Mouse (Mus musculus): ENCODE measurements at regions not wholly inside any gene's neighbourhood (a gene's known extent, or its start where the extent isn't known, plus 50 kb on each side); places are given as distances from the start of the nearest gene placed in this dataset.

DNA sequence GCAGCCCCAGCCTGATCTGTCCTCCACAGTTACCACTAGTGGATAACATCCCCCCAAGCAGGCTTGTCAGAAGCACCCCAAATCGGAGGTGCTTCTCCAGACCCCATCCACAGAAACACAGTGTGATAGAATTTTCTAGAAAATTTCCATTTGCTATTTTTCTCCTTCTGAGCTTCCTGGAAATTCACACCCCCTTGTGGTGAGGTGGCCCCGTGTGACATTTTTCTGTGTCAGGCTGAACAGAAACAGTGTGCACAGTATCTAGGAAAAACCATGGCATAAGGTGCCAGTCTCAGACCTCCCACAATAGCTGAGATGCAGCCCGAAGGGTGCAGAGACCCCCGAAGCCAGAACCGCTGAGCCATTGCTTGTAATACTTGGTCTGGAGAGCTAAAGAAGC lies 155.3 kb upstream of the Mvb12b start:
- in situ Hi-C loops (cut with MboI; ENCODE audit: low sequenced_read_pairs): no loop called here

- in situ Hi-C loops (cut with MboI; ENCODE audit: low sequenced_read_pairs): no loop called here
Observed at GRCm38 (mm10) chr2:34042336-34042735, 154.6 kb upstream of the Mvb12b start.

DNA sequence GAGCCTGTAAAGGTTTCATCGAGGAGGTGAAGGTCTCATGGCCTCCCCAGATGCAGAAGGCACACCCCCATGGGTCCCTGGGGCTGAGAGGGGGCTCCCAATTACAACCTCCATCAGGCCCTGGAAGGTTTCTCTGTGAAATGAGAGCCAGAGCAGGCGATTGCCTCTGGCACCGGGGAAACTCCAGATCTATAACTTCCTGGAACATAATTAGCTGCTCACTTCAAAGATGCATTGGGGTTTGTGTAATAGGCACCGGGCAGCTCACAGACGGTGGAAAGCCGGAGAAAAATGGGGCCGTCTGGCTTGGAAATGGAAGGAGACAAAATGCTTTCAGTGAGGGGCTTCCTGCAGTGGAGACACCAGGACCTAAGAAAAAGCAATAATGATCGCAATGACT lies 151.2 kb upstream of the Mvb12b start:
- in situ Hi-C loops (cut with MboI; ENCODE audit: low sequenced_read_pairs): no loop called here

DNA sequence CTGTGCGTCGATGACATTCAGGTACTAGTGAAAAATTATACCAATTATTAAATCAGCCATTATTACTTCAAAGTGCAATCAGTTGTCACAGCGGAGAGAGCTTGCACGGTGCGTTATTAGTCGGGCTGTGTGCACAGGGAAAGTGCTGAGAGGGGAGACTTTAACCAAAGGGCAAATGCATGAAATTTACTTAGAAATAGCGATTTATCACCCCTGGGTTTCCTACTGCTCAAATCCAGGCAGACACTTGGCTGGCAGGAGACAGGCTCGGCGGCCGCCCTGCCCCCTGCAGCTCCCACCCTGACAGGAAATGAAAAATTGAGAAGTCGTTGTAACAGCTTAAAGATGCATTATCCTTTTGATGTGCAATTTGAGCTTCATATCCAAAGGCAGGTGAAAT lies 145.5 kb upstream of the Mvb12b start:
- in situ Hi-C loops (cut with MboI; ENCODE audit: low sequenced_read_pairs): no loop called here

DNA sequence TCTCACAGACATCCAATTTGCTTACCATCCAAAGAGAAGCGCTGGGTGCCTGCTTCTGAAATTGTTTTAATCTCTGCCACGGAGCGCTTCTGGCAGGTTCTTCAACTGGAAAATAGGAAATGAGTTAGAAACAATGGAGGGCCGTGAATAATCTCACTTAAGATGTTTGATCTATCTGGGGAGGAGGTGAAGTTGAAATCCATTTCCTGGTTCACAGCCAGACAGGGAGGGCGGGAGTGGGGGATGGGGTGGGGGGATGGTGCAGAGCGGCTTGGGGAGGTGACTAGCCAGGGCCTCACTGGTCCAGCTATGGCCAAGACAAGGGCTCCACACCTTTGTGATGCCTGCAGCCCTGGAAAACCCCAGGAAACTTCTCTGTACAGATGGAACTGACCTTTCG lies 143.7 kb upstream of the Mvb12b start:
- in situ Hi-C loops (cut with MboI; ENCODE audit: low sequenced_read_pairs): no loop called here

GRCm38 (mm10) chr2:34031001-34031412 lies 143.3 kb upstream of the Mvb12b start:
- in situ Hi-C loops (cut with MboI; ENCODE audit: low sequenced_read_pairs): no loop called here

GRCm38 (mm10) chr2:34027445-34027844 lies 139.7 kb upstream of the Mvb12b start:
- in situ Hi-C loops (cut with MboI; ENCODE audit: low sequenced_read_pairs): no loop called here

DNA sequence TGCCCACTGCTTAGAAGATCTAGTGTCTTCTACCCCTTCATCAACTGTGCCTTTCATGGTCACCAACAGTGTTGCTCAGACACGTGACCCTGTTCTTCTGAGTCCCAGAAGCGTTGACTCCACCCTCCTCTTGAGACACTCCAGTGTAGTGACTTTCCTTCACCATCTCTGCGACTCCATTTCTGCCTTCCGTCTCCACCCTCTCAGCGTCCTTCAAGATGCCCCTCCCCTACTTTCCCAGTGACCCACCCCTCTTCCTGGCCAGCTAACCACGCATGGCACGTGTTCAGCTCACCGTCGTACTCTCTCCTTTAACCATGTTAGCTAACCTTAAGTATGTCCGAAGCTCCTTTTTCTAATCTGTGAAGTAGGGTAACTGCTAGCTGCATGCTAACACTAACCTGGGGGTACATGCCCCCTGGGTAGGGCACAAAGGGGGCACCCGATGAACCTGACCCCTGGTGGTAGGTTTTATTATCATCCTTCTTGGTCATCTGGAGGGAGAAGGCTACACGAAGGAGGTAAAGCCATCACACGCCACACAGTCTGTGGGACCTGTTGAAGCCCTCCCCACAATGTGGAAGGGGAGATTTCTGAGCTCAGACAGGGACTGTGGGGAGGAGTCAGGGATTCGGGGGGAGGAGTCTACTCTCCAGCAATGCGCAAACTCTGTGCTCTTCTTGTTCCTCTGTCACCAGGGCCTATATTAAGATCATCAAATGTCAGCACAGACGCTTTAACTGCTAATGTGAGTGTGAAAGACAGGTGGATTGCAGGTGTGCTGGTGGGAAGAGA lies 139.0 kb upstream of the Mvb12b start:
- in situ Hi-C loops (cut with MboI; ENCODE audit: low sequenced_read_pairs): no loop called here

GRCm38 (mm10) chr2:34025715-34026360 lies 138.1 kb upstream of the Mvb12b start:
- in situ Hi-C loops (cut with MboI; ENCODE audit: low sequenced_read_pairs): no loop called here

DNA sequence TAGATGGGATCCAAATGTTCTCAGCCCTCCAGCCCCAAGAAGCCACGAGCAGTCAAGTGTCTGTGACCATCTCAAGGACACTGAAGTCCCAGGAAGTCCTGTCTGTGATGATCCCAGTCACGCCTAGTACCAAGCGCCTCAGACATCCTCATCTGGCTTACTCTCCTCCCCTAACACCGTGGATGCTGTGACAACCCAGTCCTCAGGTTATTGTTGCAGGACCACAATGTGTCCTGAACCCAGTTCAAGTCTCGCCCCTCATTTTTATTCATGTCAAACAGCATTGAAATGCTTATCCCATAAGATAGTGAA lies 129.4 kb upstream of the Mvb12b start:
- in situ Hi-C loops (cut with MboI; ENCODE audit: low sequenced_read_pairs): no loop called here

DNA sequence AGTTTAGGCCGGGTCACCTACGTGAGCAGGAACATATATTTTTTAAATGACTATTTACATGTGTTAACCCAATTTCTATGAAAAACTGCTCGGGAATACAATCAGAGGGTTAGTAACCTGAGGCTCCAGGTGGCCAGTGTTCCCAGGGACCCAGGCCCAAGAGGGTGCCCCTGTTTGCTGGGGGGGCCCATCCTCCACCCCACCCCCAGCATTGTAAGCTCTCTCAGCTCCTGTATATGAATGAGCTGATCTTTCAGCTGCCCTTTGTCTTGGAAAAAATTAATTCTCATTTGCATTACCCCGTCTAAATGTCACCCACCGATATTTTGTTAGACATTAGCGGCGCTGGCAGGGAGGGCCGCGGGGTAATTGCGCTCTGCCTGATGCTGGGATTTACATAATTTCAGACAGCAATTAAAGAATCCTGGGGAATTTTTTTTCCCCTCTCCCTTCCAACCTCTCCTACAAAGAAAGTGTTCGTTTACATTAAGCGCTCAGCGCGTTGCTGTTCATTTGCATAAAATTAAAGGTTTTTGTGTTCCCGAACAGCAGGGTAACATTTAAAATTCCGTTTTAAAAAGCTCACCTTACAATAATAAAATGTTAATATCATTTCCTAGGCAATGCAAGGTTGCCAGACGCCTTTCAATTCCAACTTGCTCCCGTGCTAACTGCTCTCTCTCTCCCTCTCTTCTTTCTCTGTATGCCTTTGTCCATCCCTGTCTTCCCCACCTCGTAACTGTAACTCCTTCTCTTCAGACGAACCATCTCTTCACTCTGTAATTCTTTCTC lies 128.8 kb upstream of the Mvb12b start:
- in situ Hi-C loops (cut with MboI; ENCODE audit: low sequenced_read_pairs): no loop called here

DNA sequence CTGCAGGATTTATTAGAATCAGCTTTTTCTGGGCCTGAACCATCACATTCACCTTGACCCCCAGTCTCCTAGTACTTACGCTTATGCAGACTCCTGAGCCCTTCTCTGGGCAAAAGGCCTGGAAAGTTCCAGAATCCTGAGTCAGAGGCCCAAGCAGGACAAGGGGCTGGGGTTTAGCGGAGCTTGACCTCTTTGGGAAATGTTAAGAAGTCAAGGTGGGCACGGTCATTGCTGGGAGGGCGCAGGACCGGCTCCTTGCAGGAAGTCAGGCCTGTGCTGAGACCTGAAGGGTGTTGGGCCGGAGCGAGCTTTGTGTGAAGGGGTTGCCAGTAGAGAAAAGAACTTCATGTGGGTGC lies 127.9 kb upstream of the Mvb12b start:
- in situ Hi-C loops (cut with MboI; ENCODE audit: low sequenced_read_pairs): no loop called here

DNA sequence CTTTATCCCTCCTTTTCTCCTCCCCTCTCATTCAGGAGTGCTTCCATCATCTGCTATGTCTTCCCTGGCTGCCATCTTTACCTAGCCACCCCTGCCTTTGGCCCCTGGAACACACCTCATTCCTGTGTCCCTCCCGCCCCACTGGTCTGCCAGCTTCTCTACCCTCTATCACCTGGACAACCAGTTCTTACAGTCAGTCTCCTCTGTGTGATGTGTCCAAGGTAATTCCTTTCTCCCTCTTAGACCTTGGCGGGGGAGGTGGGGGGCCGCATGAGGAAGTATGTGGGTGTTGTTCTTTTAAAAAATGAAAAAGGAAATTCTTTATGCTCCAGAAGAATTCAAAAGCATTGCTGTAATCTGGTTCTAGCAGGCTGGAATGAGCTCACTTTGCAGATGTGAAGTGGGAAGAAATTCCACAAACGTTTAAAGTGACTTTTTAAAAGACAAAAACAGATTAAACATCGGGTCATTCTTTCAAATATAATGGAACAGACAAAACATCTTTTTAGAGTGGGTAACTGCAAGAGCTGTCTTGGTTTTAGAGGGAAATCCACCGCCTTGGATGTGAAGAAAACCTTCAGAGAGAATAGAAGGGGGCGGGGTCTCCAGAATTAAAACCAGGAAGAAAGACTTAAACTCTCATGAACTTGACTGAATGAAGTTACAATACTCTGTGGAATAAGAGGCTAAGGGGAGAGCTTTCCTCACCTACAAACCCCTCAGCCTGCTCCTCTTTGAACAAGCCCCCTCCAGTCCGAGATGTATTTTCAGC lies 127.3 kb upstream of the Mvb12b start:
- in situ Hi-C loops (cut with MboI; ENCODE audit: low sequenced_read_pairs): no loop called here

DNA sequence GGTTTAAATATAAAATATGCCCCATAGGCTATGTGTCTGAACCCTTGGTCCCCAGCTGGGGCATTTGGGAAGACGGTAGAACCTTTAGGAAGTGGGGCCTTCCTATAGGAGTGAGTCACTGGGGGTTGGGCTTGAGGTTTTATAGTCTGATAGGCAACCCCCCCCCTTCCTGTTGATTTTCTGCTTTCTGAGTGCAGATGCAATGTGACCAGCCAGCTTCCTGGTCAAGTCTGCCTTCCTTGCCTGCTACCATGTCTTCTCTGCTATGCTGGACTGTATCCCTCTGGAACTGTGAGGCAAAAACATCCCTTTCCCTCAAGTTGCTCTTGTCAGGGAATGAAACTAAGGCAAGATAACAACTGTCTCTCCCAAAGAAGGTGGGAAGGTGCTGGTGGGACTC lies 122.4 kb upstream of the Mvb12b start:
- in situ Hi-C loops (cut with MboI; ENCODE audit: low sequenced_read_pairs): no loop called here

GRCm38 (mm10) chr2:34007916-34008315 lies 120.2 kb upstream of the Mvb12b start:
- in situ Hi-C loops (cut with MboI; ENCODE audit: low sequenced_read_pairs): no loop called here

- in situ Hi-C loops (cut with MboI; ENCODE audit: low sequenced_read_pairs): no loop called here
Observed at GRCm38 (mm10) chr2:33997106-33997505, 109.4 kb upstream of the Mvb12b start.

- in situ Hi-C loops (cut with MboI; ENCODE audit: low sequenced_read_pairs): no loop called here
Observed at GRCm38 (mm10) chr2:33996331-33996730, 108.6 kb upstream of the Mvb12b start.

GRCm38 (mm10) chr2:33991299-33991698 lies 103.6 kb upstream of the Mvb12b start:
- in situ Hi-C loops (cut with MboI; ENCODE audit: low sequenced_read_pairs): no loop called here

- in situ Hi-C loops (cut with MboI; ENCODE audit: low sequenced_read_pairs): no loop called here
Observed at GRCm38 (mm10) chr2:33990711-33991110, 103.0 kb upstream of the Mvb12b start.

- in situ Hi-C loops (cut with MboI; ENCODE audit: low sequenced_read_pairs): no loop called here
Observed at GRCm38 (mm10) chr2:33989555-33990370, 102.0 kb upstream of the Mvb12b start.
